Mouse (Mus musculus): ENCODE results near the gene Pym1.

GRCm38 (mm10) chr10:128793258-128793657, 45.6 kb downstream of the Pym1 start:
- TF ChIP-seq MAFK (IDR thresholded peaks at IDR 0.05; ENCODE audit: insufficient read depth, low read depth, low read length) (0 out of 2 replicates have a peak, but pooled peaks have one; percentile 42), ZNF384 (IDR thresholded peaks at IDR 0.05; ENCODE audit: low read depth, low read length) (no peak), CHD2 (IDR thresholded peaks at IDR 0.05; ENCODE audit: low read depth, low read length) (no peak), HCFC1 (IDR thresholded peaks at IDR 0.05; ENCODE audit: borderline replicate concordance, insufficient read depth, low read length) (no peak), ZC3H11A (IDR thresholded peaks at IDR 0.05; ENCODE audit: borderline replicate concordance, low read depth, low read length) (no peak)
